8 mouse cellular contexts compared by ENCODE assay signal in genomic region chr2:173659926-173660684, GRCm38 (mm10). TPM values are rescaled to one million over a fixed set of nuclear protein-coding genes. Genes with fewer than 3 reads are reported as not detected.
A peak's percentile ranks its signal among the peaks of the same experiment; 100 is the strongest.
DNase-seq lines count a peak whose midpoint lies in the region; ATAC-seq lines count a peak whose summit lies in the region.
"Had no signal": no experiment of that assay in that cellular context is flagged by ENCODE, and none has a peak within 500 bp of the region (broad histone marks: within the 10 kb centered on the region; RNA-seq: fewer than 3 reads in every experiment).

No protein-coding gene starts in this region.

- no peak for DNase-seq in lung, postnatal 4 days
- peak; percentile 50 for DNase-seq in adipocyte (ENCODE audit: low spot score)
- DNase-seq in liver, embryonic 11.5 days (ENCODE audit: low spot score) = no peak
- DNase-seq in gastrocnemius, postnatal 36 days = no peak

- H3K4me3 ChIP-seq in lung, embryonic 15.5 days = peak overlapping the region; percentile 97
- H3K4me3 ChIP-seq in forebrain, embryonic 16.5 days (replicated peaks; ENCODE audit: low read length) = peak overlapping the region; percentile 93
- H3K4me3 ChIP-seq in liver, embryonic 11.5 days (ENCODE audit: low read depth, low read length) = peak overlapping the region; percentile 76
- H3K4me3 ChIP-seq in stomach, embryonic 15.5 days (replicated peaks) = peak overlapping the region; percentile 97

- peaks cover 25% of the 10 kb centered on the region for H3K36me3 ChIP-seq in lung, embryonic 15.5 days
- H3K36me3 ChIP-seq in forebrain, embryonic 16.5 days (ENCODE audit: control insufficient read depth, insufficient read depth) = peaks cover 4% of the 10 kb centered on the region; the same call in 1 of the 2 replicates
- peaks cover 13% of the 10 kb centered on the region for H3K36me3 ChIP-seq in liver, embryonic 11.5 days (ENCODE audit: control insufficient read depth, insufficient read depth, low read length)
- H3K36me3 ChIP-seq in stomach, embryonic 15.5 days = peaks cover 12% of the 10 kb centered on the region; the same call in 1 of the 2 replicates

- intact Hi-C loops in gastrocnemius, postnatal 36 days (cut with DNase I) = loop anchor here (5.0 kb wide), 1 partner anchor 77 kb away; the partner anchor contains the start of gene Vapb

- under 1% methylated on average over 46 of the region's 52 CpGs for whole genome bisulfite sequencing in lung, embryonic 15.5 days
- whole genome bisulfite sequencing in forebrain, embryonic 16.5 days = under 1% methylated on average over 50 of the region's 52 CpGs
- 1% methylated on average over 43 of the region's 52 CpGs for WGBS in liver, embryonic 11.5 days
- WGBS in stomach, embryonic 15.5 days = under 1% methylated on average over 40 of the region's 52 CpGs

- no peak for ATAC-seq in lung, embryonic 15.5 days (ENCODE audit: borderline replicate concordance, extremely low read depth, low FRiP score, low TSS enrichment)
- ATAC-seq in forebrain, embryonic 16.5 days = peak; percentile 62
- ATAC-seq in liver, embryonic 11.5 days (replicated peaks; ENCODE audit: low FRiP score) = peak; percentile 35
- peak; percentile 51 for ATAC-seq in stomach, embryonic 15.5 days (ENCODE audit: insufficient read depth, low FRiP score, low read depth)

- H3K9me3 ChIP-seq in lung, embryonic 15.5 days = no peaks in the 10 kb centered on the region
- no peaks in the 10 kb centered on the region for H3K9me3 ChIP-seq in forebrain, embryonic 16.5 days (ENCODE audit: control insufficient read depth, low read length)
- no peaks in the 10 kb centered on the region for H3K9me3 ChIP-seq in liver, embryonic 11.5 days (ENCODE audit: control insufficient read depth, low read length)
- no peaks in the 10 kb centered on the region for H3K9me3 ChIP-seq in stomach, embryonic 15.5 days

- peak overlapping the region; percentile 71 for H3K4me2 ChIP-seq in lung, embryonic 15.5 days
- peak overlapping the region; percentile 82 for H3K4me2 ChIP-seq in forebrain, embryonic 16.5 days (ENCODE audit: low read length)
- peak overlapping the region; percentile 72 for H3K4me2 ChIP-seq in liver, embryonic 11.5 days
- H3K4me2 ChIP-seq in stomach, embryonic 15.5 days = peak overlapping the region; percentile 72

- peak overlapping the region; percentile 95 for H3K9ac ChIP-seq in lung, embryonic 15.5 days
- H3K9ac ChIP-seq in forebrain, embryonic 16.5 days (replicated peaks; ENCODE audit: low read depth, low read length) = peak overlapping the region; percentile 88
- peak overlapping the region; percentile 97 for H3K9ac ChIP-seq in liver, embryonic 11.5 days (ENCODE audit: low read depth, low read length)
- H3K9ac ChIP-seq in stomach, embryonic 15.5 days = peak overlapping the region; percentile 90

- H3K4me1 ChIP-seq in lung, embryonic 15.5 days = peaks cover 22% of the 10 kb centered on the region
- peaks cover 20% of the 10 kb centered on the region for H3K4me1 ChIP-seq in forebrain, embryonic 16.5 days (replicated peaks; ENCODE audit: control insufficient read depth, insufficient read depth, low read length)
- H3K4me1 ChIP-seq in liver, embryonic 11.5 days (replicated peaks; ENCODE audit: control insufficient read depth, insufficient read depth, low read length) = peaks cover 26% of the 10 kb centered on the region
- peaks cover 22% of the 10 kb centered on the region; the same call in 1 of the 2 replicates for H3K4me1 ChIP-seq in stomach, embryonic 15.5 days

- peak overlapping the region; percentile 65 for H3K27ac ChIP-seq in lung, embryonic 15.5 days
- H3K27ac ChIP-seq in forebrain, embryonic 16.5 days (ENCODE audit: low read length) = no peak overlapping the region; the same call in 1 of the 2 replicates
- H3K27ac ChIP-seq in liver, embryonic 11.5 days (ENCODE audit: low read depth, low read length) = no peak overlapping the region; the same call in 1 of the 2 replicates
- H3K27ac ChIP-seq in stomach, embryonic 15.5 days = peak overlapping the region; percentile 63

- no peaks in the 10 kb centered on the region for H3K27me3 ChIP-seq in lung, embryonic 15.5 days
- no peaks in the 10 kb centered on the region for H3K27me3 ChIP-seq in forebrain, embryonic 16.5 days (replicated peaks; ENCODE audit: control insufficient read depth, insufficient read depth, low read length)
- no peaks in the 10 kb centered on the region for H3K27me3 ChIP-seq in liver, embryonic 11.5 days (replicated peaks; ENCODE audit: control insufficient read depth, insufficient read depth, low read length)
- no peaks in the 10 kb centered on the region for H3K27me3 ChIP-seq in stomach, embryonic 15.5 days (replicated peaks)

RNA-seq across cellular contexts. Expression of gene Rab22a, which starts 0.5 kb away (rescaled TPM):
- 33.0 and 34.3 TPM in 2 replicates for polyA plus RNA-seq in lung, embryonic 15.5 days (2015; fragmentation: Nextera tagmentation; extraction: Ambion mirVana)
- polyA plus RNA-seq in forebrain, embryonic 16.5 days (2015; fragmentation: Nextera tagmentation; extraction: Ambion mirVana) = 35.0 and 37.5 TPM in 2 replicates
- 26.7 and 26.8 TPM in 2 replicates for polyA plus RNA-seq in liver, embryonic 11.5 days (2014; fragmentation: Nextera tagmentation; extraction: Ambion mirVana)
- 33.0 and 35.5 TPM in 2 replicates for polyA plus RNA-seq in stomach, embryonic 15.5 days (2015; fragmentation: Nextera tagmentation; extraction: Ambion mirVana)
- 10 to 100 TPM; 25.0 TPM for total RNA-seq in gastrocnemius, postnatal 36 days (2021)

RNA-seq across cellular contexts. Expression of gene 1700010B08Rik, which starts 59.1 kb away (rescaled TPM):
- not detected in 2 replicates for polyA plus RNA-seq in lung, embryonic 15.5 days (2015; fragmentation: Nextera tagmentation; extraction: Ambion mirVana)
- polyA plus RNA-seq in forebrain, embryonic 16.5 days (2015; fragmentation: Nextera tagmentation; extraction: Ambion mirVana) = not detected in 2 replicates
- not detected in 2 replicates for polyA plus RNA-seq in liver, embryonic 11.5 days (2014; fragmentation: Nextera tagmentation; extraction: Ambion mirVana)
- polyA plus RNA-seq in stomach, embryonic 15.5 days (2015; fragmentation: Nextera tagmentation; extraction: Ambion mirVana) = not detected in 2 replicates
- total RNA-seq in gastrocnemius, postnatal 36 days (2021) = not detected
- total RNA-seq: hematopoietic stem cell, adult 5-6 weeks had no signal

Comparison
In these comparisons a context has a peak if more than half of its experiments do, and no peak if none do; other contexts are left out.
1. H3K27ac ChIP-seq: peak in lung, embryonic 15.5 days (single experiment) and stomach, embryonic 15.5 days (single experiment); none in forebrain, embryonic 16.5 days (single experiment) and liver, embryonic 11.5 days (single experiment).
2. Peak in every context shown above with its lines, with median percentiles within 50 percentile points of each other: H3K4me2 ChIP-seq, H3K4me3 ChIP-seq and H3K9ac ChIP-seq.